Mouse (Mus musculus): ENCODE results near the gene Ccdc191. TPM values are rescaled to one million over a fixed set of nuclear protein-coding genes. Genes with fewer than 3 reads are reported as not detected.

The Ccdc191 gene
- total and polyA plus RNA-seq, 3 experiments: 5.1 to 7.0 TPM; not detected in 1

- H3K4me1 ChIP-seq (ENCODE audit: control insufficient read depth in 1 of 2, insufficient read depth in 2 of 2, low read length in 2 of 2): peaks cover 2 to 3% of the 10 kb centered on the region in 2 experiments; a peak in 3 of 4 replicates
- H3K27ac ChIP-seq (ENCODE audit: control insufficient read depth, low read depth, low read length): no peak overlapping the region
- peaks cover 0 to 6% of the 10 kb centered on the region in 2 experiments; a peak in 2 of 4 replicates for H3K36me3 ChIP-seq (ENCODE audit: control insufficient read depth in 1 of 2, insufficient read depth in 2 of 2, low read length in 2 of 2)
- H3K79me2 ChIP-seq (ENCODE audit: control insufficient read depth, insufficient read depth, low read length, poor library complexity): no peaks in the 10 kb centered on the region
- no peak overlapping the region for H3K9ac ChIP-seq (ENCODE audit: control insufficient read depth, low read depth, low read length, poor library complexity, severe bottlenecking)
- no peaks in the 10 kb centered on the region for H3K27me3 ChIP-seq (ENCODE audit: control insufficient read depth in 1 of 2, insufficient read depth in 2 of 2, low read length in 2 of 2)
- no peak overlapping the region for H3K4me3 ChIP-seq (ENCODE audit: control insufficient read depth in 1 of 2, insufficient read depth in 1 of 2, low read depth in 2 of 2, low read length in 2 of 2)
- H3K9me3 ChIP-seq (replicated peaks; ENCODE audit: insufficient read depth, low read length): no peaks in the 10 kb centered on the region
- TF ChIP-seq HCFC1 (IDR thresholded peaks at IDR 0.05; ENCODE audit: low read depth, low read length) (no peak), USF2 (IDR thresholded peaks at IDR 0.05; ENCODE audit: borderline replicate concordance in 1 of 2, insufficient read depth in 1 of 2, low read depth in 1 of 2, low read length in 2 of 2) (no peak), MXI1 (IDR thresholded peaks at IDR 0.05; ENCODE audit: low read depth, low read length) (no peak), POLR2AphosphoS2 (IDR thresholded peaks at IDR 0.05; ENCODE audit: low read length) (no peak), JUND (IDR thresholded peaks at IDR 0.05; ENCODE audit: low read depth, low read length) (no peak), ZC3H11A (IDR thresholded peaks at IDR 0.05; ENCODE audit: low read depth, low read length) (no peak), EP300 (IDR thresholded peaks at IDR 0.05; ENCODE audit: low read depth in 1 of 2, low read length in 2 of 2) (no peak)
- no peak for DNase-seq (ENCODE audit: low read depth, low spot score)
Observed at GRCm38 (mm10) chr16:43940846-43941245, 51.2 kb downstream of the Ccdc191 start.

DNA sequence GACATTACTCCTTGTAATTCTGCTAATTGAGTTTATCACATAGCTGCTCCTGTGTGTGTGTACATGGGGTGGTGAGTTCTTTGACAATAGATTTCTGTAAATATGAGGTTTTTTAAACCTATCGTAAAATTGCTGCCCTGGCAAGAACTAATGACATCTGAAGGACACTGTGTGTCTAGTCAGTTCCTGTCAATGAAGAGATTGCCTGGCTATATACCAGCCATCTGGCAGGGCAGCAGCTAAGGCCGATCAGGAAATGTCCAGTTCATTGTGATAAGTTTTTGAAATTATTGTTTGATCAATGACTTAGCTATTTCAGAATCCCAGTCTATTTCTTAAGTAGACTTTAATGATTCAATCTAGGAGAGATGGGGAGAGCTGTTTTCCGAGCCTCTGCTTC is 55.8 kb downstream of the Ccdc191 start:
- H3K79me2 ChIP-seq (ENCODE audit: control insufficient read depth, insufficient read depth, low read length, poor library complexity): no peaks in the 10 kb centered on the region
- H3K27me3 ChIP-seq (ENCODE audit: control insufficient read depth in 1 of 2, insufficient read depth in 2 of 2, low read length in 2 of 2): no peaks in the 10 kb centered on the region
- no peaks in the 10 kb centered on the region for H3K9me3 ChIP-seq (replicated peaks; ENCODE audit: insufficient read depth, low read length)
- DNase-seq (ENCODE audit: low read depth, low spot score): no peak
- no peaks in the 10 kb centered on the region for H3K36me3 ChIP-seq (ENCODE audit: control insufficient read depth in 1 of 2, insufficient read depth in 2 of 2, low read length in 2 of 2)
- no peak for TF ChIP-seq ELF1 (IDR thresholded peaks at IDR 0.05; ENCODE audit: low read depth, low read length)
- TF ChIP-seq RCOR1 (IDR thresholded peaks at IDR 0.05; ENCODE audit: low read depth, low read length): no peak
- no peak for TF ChIP-seq HCFC1 (IDR thresholded peaks at IDR 0.05; ENCODE audit: low read depth, low read length)
- no peak for TF ChIP-seq ZMIZ1 (IDR thresholded peaks at IDR 0.05; ENCODE audit: low read depth, low read length)
- TF ChIP-seq CHD1 (IDR thresholded peaks at IDR 0.05; ENCODE audit: low read depth, low read length): no peak
- TF ChIP-seq MYC (IDR thresholded peaks at IDR 0.05; ENCODE audit: low read depth, low read length): no peak
- TF ChIP-seq MAFK (IDR thresholded peaks at IDR 0.05; ENCODE audit: borderline replicate concordance, low read depth, low read length): no peak
- TF ChIP-seq MEF2A (IDR thresholded peaks at IDR 0.05; ENCODE audit: extremely low read depth, insufficient replicate concordance, low read depth, low read length, poor library complexity, severe bottlenecking): no peak
- H3K27ac ChIP-seq (ENCODE audit: control insufficient read depth, low read depth, low read length): no peak overlapping the region
- H3K4me1 ChIP-seq (ENCODE audit: control insufficient read depth in 1 of 2, insufficient read depth in 2 of 2, low read length in 2 of 2): no peaks in the 10 kb centered on the region
- no peak overlapping the region for H3K4me3 ChIP-seq (ENCODE audit: control insufficient read depth in 1 of 2, insufficient read depth in 1 of 2, low read depth in 2 of 2, low read length in 2 of 2)
- H3K9ac ChIP-seq (ENCODE audit: control insufficient read depth, low read depth, low read length, poor library complexity, severe bottlenecking): no peak overlapping the region

- Histone ChIP-seq H3K27ac (ENCODE audit: control insufficient read depth, low read depth, low read length) (no peak overlapping the region), H3K9me3 (replicated peaks; ENCODE audit: insufficient read depth, low read length) (no peaks in the 10 kb centered on the region), H3K9ac (ENCODE audit: control insufficient read depth, low read depth, low read length, poor library complexity, severe bottlenecking) (no peak overlapping the region)
Observed at GRCm38 (mm10) chr16:43945869-43946268, 56.3 kb downstream of the Ccdc191 start.

More at GRCm38 (mm10) chr16:43945869-43946268, 56.3 kb downstream of the Ccdc191 start:
- no peak for TF ChIP-seq MAZ (IDR thresholded peaks at IDR 0.05; ENCODE audit: low read depth, low read length)
- TF ChIP-seq ELF1 (IDR thresholded peaks at IDR 0.05; ENCODE audit: low read depth, low read length): no peak
- no peak for TF ChIP-seq BHLHE40 (IDR thresholded peaks at IDR 0.05; ENCODE audit: borderline replicate concordance, low read depth, low read length)
- no peak for TF ChIP-seq USF1 (IDR thresholded peaks at IDR 0.05; ENCODE audit: low read depth, low read length)
- TF ChIP-seq EP300 (IDR thresholded peaks at IDR 0.05; ENCODE audit: low read depth in 1 of 2, low read length in 2 of 2): no peak
- TF ChIP-seq JUND (IDR thresholded peaks at IDR 0.05; ENCODE audit: low read depth, low read length): no peak
- Histone ChIP-seq H3K4me1 (ENCODE audit: control insufficient read depth in 1 of 2, insufficient read depth in 2 of 2, low read length in 2 of 2) (no peaks in the 10 kb centered on the region), H3K27me3 (ENCODE audit: control insufficient read depth in 1 of 2, insufficient read depth in 2 of 2, low read length in 2 of 2) (no peaks in the 10 kb centered on the region), H3K79me2 (ENCODE audit: control insufficient read depth, insufficient read depth, low read length, poor library complexity) (no peaks in the 10 kb centered on the region), H3K4me3 (ENCODE audit: control insufficient read depth in 1 of 2, insufficient read depth in 1 of 2, low read depth in 2 of 2, low read length in 2 of 2) (no peak overlapping the region), H3K36me3 (ENCODE audit: control insufficient read depth in 1 of 2, insufficient read depth in 2 of 2, low read length in 2 of 2) (no peaks in the 10 kb centered on the region)
- no peak for DNase-seq (ENCODE audit: low read depth, low spot score)

Measured in MEL (cell line).